In the genomic region with DNA sequence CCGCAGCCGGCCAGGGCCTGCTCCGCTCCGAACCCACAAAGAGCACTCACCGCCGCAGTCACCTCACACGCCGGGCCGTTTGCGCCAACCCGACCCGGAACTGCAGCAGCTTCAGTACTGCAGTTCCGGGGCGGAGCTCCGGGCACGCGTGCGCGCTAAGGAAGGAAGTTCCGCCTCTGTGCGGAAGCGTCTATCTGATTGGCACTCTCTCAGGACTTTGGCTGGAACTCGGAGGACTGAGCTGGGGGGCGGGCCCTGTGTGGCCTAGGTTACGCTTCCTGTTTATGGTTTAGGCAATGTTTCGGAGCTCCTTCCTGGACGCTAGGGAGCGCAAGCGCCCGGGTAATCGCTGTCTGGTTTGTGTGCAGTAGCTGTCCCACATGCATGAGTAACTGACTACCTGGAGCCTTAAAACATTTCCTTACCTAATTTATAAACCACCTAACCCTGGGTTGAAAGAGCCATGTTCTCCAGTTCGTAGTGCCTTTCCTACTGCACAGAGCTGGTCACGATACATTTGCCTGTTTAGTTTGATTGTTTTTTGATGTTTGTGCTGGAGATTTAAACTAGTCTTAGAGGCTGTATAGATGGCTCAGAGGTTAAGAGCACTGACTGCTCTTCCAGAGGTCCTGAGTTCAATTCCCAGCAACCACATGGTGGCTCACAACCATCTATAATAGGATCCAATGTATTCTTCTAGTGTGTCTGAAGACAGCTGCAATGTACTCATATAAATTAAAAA, we compare ENCODE assay signal across 8 mouse cellular contexts. TPM values are rescaled to one million over a fixed set of nuclear protein-coding genes. Genes with fewer than 3 reads are reported as not detected.
A peak's percentile ranks its signal among the peaks of the same experiment; 100 is the strongest.
DNase-seq lines count a peak whose midpoint lies in the region; ATAC-seq and TF ChIP-seq lines count a peak whose summit lies in the region.

A gene (minus strand): TSS at position 102 of the 742 bp plus-strand sequence.

- peak; percentile 99 for ATAC-seq in G1E (ENCODE audit: extremely low read depth, insufficient number of reproducible peaks, low FRiP score, poor library complexity, severe bottlenecking)
- peak; percentile 100 for ATAC-seq in forebrain, embryonic 16.5 days
- peak; percentile 100 for ATAC-seq in lung, embryonic 14.5 days (ENCODE audit: insufficient read depth)

- peak within 1 kb of the TSS; percentile 73 for H3K4me2 ChIP-seq in forebrain, embryonic 16.5 days (ENCODE audit: low read length)
- peak within 1 kb of the TSS; percentile 68 for H3K4me2 ChIP-seq in lung, embryonic 14.5 days

- H3K9ac ChIP-seq in forebrain, embryonic 16.5 days (replicated peaks; ENCODE audit: low read depth, low read length) = peak within 1 kb of the TSS; percentile 68
- H3K9ac ChIP-seq in lung, embryonic 14.5 days = peak within 1 kb of the TSS; percentile 78

- H3K27me3 ChIP-seq in G1E (ENCODE audit: insufficient read depth, low read length) = no peaks in the 10 kb centered on the region
- no peaks in the 10 kb centered on the region for H3K27me3 ChIP-seq in forebrain, embryonic 16.5 days (replicated peaks; ENCODE audit: control insufficient read depth, insufficient read depth, low read length)
- no peaks in the 10 kb centered on the region for H3K27me3 ChIP-seq in lung, embryonic 14.5 days (ENCODE audit: insufficient read depth, low read length)
- H3K27me3 ChIP-seq in thymus, adult 2 months (ENCODE audit: control insufficient read depth, insufficient read depth, low read length) = no peaks in the 10 kb centered on the region

- TF ChIP-seq POLR2A in olfactory bulb, adult 2 months (IDR thresholded peaks at IDR 0.05; ENCODE audit: insufficient read depth, low read depth, low read length) = peak; percentile 86
- TF ChIP-seq POLR2A in thymus, adult 2 months (IDR thresholded peaks at IDR 0.05; ENCODE audit: control insufficient read depth, extremely low read depth, insufficient read depth, low read length, poor library complexity) = peak; percentile 73; the same call in 1 of the 2 replicates

- peak; percentile 98 for DNase-seq in G1E (ENCODE audit: low spot score)
- DNase-seq in cerebellum, adult 18-20 months = peak; percentile 96 to 99
- peak; percentile 95 to 96 for DNase-seq in heart, postnatal 36 days
- DNase-seq in layer of hippocampus, adult 2 months (ENCODE audit: low spot score in 2 of 2) = peak; percentile 98 to 99
- peak; percentile 99 for DNase-seq in lung, embryonic 14.5 days
- peak; percentile 98 for DNase-seq in thymus, adult 2 months

- H3K36me3 ChIP-seq in G1E (replicated peaks) = peaks cover 27% of the 10 kb centered on the region
- H3K36me3 ChIP-seq in forebrain, embryonic 16.5 days (ENCODE audit: control insufficient read depth, insufficient read depth) = 0 out of 2 replicates have a peak, but pooled peaks cover 3% of the 10 kb centered on the region
- peaks cover 16% of the 10 kb centered on the region for H3K36me3 ChIP-seq in lung, embryonic 14.5 days (ENCODE audit: insufficient read depth)
- peaks cover 9% of the 10 kb centered on the region for H3K36me3 ChIP-seq in thymus, adult 2 months (ENCODE audit: control insufficient read depth, insufficient read depth, low read length)

- peak within 1 kb of the TSS; percentile 54; the same call in 1 of the 2 replicates for H3K27ac ChIP-seq in forebrain, embryonic 16.5 days (ENCODE audit: low read length)
- H3K27ac ChIP-seq in layer of hippocampus, adult 2 months = peak within 1 kb of the TSS; percentile 95
- 0 out of 2 replicates have a peak within 1 kb of the TSS, but pooled peaks have one; percentile 18 for H3K27ac ChIP-seq in lung, embryonic 14.5 days (ENCODE audit: low read depth)
- H3K27ac ChIP-seq in olfactory bulb, adult 2 months (ENCODE audit: insufficient read depth, low read depth, low read length) = peak within 1 kb of the TSS; percentile 43; the same call in 1 of the 2 replicates
- no peak within 1 kb of the TSS for H3K27ac ChIP-seq in thymus, adult 2 months (ENCODE audit: control insufficient read depth, insufficient read depth, low read length)

- H3K4me3 ChIP-seq in G1E (ENCODE audit: low read depth, low read length) = peak within 1 kb of the TSS; percentile 88
- H3K4me3 ChIP-seq in forebrain, embryonic 16.5 days (replicated peaks; ENCODE audit: low read length) = peak within 1 kb of the TSS; percentile 73
- peak within 1 kb of the TSS; percentile 98 for H3K4me3 ChIP-seq in layer of hippocampus, adult 2 months
- H3K4me3 ChIP-seq in lung, embryonic 14.5 days (ENCODE audit: low read depth, low read length) = peak within 1 kb of the TSS; percentile 93
- peak within 1 kb of the TSS; percentile 81 for H3K4me3 ChIP-seq in olfactory bulb, adult 2 months (ENCODE audit: insufficient read depth, low read depth, low read length)
- peak within 1 kb of the TSS; percentile 83 for H3K4me3 ChIP-seq in thymus, adult 2 months (ENCODE audit: control insufficient read depth, insufficient read depth, low read length)

- WGBS in forebrain, embryonic 16.5 days = 2% methylated on average over 33 of the region's 33 CpGs
- under 1% methylated on average over 33 of the region's 33 CpGs for WGBS in lung, embryonic 14.5 days
- WGBS in olfactory bulb, adult 2 months = under 1% methylated on average over 33 of the region's 33 CpGs
- under 1% methylated on average over 33 of the region's 33 CpGs for WGBS in thymus, adult 2 months

- intact Hi-C loops in heart, postnatal 36 days (cut with DNase I) = loop anchor here (1.0 to 2.0 kb wide), 3 partner anchors 19 to 66 kb away; a partner anchor contains a TSS

- H3K4me1 ChIP-seq in G1E (ENCODE audit: insufficient read depth, low read depth, low read length) = peaks cover 41% of the 10 kb centered on the region
- H3K4me1 ChIP-seq in forebrain, embryonic 16.5 days (replicated peaks; ENCODE audit: control insufficient read depth, insufficient read depth, low read length) = peaks cover 34% of the 10 kb centered on the region
- no peaks in the 10 kb centered on the region for H3K4me1 ChIP-seq in lung, embryonic 14.5 days (ENCODE audit: insufficient read depth)
- H3K4me1 ChIP-seq in olfactory bulb, adult 2 months (ENCODE audit: control insufficient read depth, insufficient read depth, low read length) = peaks cover 12% of the 10 kb centered on the region
- H3K4me1 ChIP-seq in thymus, adult 2 months (replicated peaks; ENCODE audit: control insufficient read depth, insufficient read depth, low read length) = peaks cover 14% of the 10 kb centered on the region

- peaks cover 2% of the 10 kb centered on the region for H3K9me3 ChIP-seq in G1E (replicated peaks)
- no peaks in the 10 kb centered on the region for H3K9me3 ChIP-seq in forebrain, embryonic 16.5 days (ENCODE audit: control insufficient read depth, low read length)
- no peaks in the 10 kb centered on the region for H3K9me3 ChIP-seq in lung, embryonic 14.5 days (ENCODE audit: low read depth, low read length)

- no peak for TF ChIP-seq CTCF in G1E (IDR thresholded peaks at IDR 0.05; ENCODE audit: low read depth, low read length)
- peak; percentile 93 for TF ChIP-seq CTCF in layer of hippocampus, adult 2 months (conservative IDR thresholded peaks at IDR 0.05)
- peak; percentile 79 for TF ChIP-seq CTCF in lung, embryonic 14.5 days (IDR thresholded peaks at IDR 0.05; ENCODE audit: low read depth)
- peak; percentile 62 for TF ChIP-seq CTCF in olfactory bulb, adult 2 months (IDR thresholded peaks at IDR 0.05; ENCODE audit: insufficient read depth, low read depth, low read length)
- peak; percentile 83; the same call in 1 of the 2 replicates for TF ChIP-seq CTCF in thymus, adult 2 months (IDR thresholded peaks at IDR 0.05; ENCODE audit: borderline replicate concordance, control insufficient read depth, extremely low read depth, insufficient read depth, low read length, poor library complexity)

RNA-seq across cellular contexts. Expression of the gene that starts here (rescaled TPM):
- total RNA-seq in G1E (2014; fragmentation: Nextera tagmentation) (243 and 249 TPM in 2 replicates), G1E (2017) (227 and 244 TPM in 2 replicates)
- polyA plus RNA-seq in G1E (2012) = 38.8 and 66.8 TPM in 2 replicates
- polyA plus RNA-seq in forebrain, embryonic 16.5 days (2015; fragmentation: Nextera tagmentation; extraction: Ambion mirVana) = 128 and 136 TPM in 2 replicates
- 10 to 100 TPM; 81.2 to 82.6 TPM for total RNA-seq in heart, postnatal 36 days (2021)
- total RNA-seq in layer of hippocampus, adult 2 months (2021) = 100 to 1,000 TPM; 235 to 239 TPM
- 78.6 and 89.0 TPM in 2 replicates for polyA plus RNA-seq in lung, embryonic 14.5 days (2014; fragmentation: Nextera tagmentation; extraction: Ambion mirVana)
- 279 TPM in 1 of 2 replicates, not detected in the other for polyA plus RNA-seq in olfactory bulb, adult 2 months (2012; ENCODE audit: insufficient read depth, insufficient read length, low replicate concordance, missing spikeins)
- 50.8 and 54.8 TPM in 2 replicates for polyA plus RNA-seq in thymus, adult 2 months (2012; rRNA removed)
